Mouse (Mus musculus) cerebellum, adult 11 months (tissue): ENCODE data around the gene Eva1a.

ENCODE experiments used
- DNase-seq: peaks from one replicate; pipeline ENCODE4 v3.0.0; 2022

The Eva1a gene

DNA sequence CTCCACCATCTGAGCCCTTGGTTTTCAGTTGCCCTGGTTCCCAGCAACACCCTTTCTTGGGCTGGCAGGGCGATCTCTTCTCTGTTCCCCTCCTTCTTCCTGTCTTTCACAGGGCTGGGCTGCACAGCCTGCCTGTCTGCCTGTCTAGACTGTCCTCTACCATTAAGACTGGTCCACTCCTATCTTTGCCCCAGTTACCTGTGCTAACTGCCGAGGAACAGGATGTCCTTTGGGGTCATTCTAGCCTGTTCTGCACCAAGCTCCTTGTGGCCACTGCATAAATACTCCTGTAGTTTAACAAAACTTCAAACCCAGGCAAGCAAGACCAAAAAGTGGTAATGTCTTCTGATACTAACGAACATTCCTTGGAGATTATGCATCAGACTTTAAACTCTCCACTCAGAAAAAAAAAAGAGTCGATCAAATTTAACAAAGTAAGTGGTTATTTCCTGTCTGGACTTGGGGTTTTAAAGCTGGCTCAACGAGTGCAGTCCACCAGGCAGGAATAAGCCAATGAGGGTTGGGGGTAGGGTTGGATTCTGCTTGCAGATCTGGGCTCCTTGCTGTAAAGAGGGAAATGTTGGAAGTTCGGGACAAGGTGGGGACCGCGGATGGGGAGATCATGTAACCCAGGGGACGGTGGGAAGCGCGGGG is at the start of gene Eva1a:
Gene Eva1a, plus strand, starts transcription at position 210 of the 654 bp plus-strand sequence.
- no peak for DNase-seq

DNA sequence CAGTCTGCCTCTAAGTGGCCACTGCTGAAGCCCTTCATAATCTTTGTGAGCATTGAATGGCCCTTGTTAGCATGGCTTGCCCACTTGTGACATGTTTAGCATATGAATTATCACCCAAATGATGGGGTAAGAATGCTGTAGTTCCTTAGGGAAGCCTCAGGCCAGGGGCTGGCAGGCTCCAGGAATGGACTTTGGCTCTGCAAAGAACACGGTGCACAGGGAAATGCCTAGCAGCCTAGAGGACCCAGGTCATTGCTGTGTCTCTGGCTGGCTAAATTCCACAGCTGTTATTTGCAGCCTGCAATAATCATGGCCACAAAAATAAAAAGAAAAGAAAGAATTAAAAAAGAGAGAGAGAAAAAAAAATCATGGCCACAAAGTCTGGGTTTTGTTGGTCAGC is 28.5 kb upstream of the Eva1a start:
- no peak for DNase-seq

DNA sequence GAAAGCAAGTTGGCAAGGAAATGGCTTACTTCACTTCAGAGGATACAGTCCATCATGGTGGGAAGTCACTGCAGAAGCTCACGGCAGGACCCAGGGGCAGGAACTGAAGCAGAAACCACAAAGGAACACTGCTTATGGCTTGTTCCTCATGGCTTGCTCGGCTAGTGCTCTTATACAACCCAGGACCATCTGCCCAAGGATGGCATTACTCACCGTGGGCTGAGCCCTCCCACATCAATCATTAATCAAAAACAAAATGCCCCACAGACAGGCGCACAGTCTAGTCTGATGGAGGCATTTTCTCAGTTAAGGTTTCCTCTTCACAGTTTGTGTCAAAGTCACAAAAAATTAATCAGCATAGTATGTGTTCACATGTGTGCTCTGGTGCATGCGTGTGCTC is 19.8 kb upstream of the Eva1a start:
- DNase-seq, result no peak

DNA sequence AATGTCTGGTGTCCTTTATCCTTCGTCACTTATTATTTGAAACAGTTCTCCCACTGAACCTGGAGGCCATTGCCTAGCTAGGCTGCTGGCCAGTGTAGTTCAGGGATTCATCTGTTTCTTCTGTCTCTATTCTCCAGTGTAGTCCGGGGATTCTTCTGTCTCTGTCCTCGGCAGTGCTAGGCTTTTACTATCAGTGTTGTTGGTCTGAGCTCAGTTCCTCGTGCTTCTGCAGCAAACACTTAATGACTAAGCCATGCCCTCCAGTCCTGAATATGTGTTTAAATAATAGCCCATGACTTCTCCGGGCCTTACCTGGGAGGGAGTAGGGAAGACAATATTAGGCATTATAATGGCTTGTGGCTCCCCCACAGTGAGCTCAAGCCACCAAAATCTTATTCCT is 19.3 kb upstream of the Eva1a start:
- DNase-seq, result no peak

- DNase-seq, result no peak
Measured at GRCm38 (mm10) chr6:82029611-82030510, 11.0 kb upstream of the Eva1a start.

DNA sequence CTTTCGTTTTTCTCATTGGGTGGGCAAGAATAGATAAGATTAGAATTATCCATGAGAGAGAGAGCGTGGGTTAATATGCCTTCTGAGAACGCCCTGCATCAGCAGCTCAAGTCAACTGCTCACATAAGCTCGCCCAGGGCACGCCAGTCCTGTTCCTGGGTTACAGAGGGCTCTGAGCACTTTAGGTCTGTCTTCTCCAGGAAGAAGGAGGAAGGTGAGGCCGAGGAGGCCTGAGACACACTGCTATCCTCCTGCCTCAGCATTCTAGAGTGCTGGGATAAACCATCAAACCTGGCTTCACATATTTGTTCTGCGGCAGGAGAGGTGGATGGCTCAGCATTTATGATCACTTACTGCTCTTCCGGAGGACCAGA is 10.3 kb upstream of the Eva1a start:
- no peak for DNase-seq

DNA sequence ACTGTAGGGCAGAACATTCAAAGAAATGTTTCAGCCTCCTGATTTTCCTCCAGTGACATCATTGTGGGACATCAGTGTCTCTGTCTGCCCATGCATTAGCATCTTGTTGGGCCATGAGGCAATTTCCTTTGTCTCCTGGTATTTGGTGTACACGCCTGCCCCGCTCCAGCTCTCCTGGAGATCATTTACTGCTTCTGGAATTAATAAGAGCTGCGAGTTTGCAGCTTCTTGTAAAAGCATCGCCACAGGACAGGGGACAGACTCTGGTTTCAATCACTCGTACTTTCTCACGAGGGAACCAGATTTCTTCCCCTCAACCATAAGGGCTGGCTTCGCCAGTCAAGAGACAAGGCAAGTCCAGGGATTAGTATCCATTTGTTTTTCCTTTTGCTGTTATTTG is 3.6 kb upstream of the Eva1a start:
- DNase-seq, result no peak

DNA sequence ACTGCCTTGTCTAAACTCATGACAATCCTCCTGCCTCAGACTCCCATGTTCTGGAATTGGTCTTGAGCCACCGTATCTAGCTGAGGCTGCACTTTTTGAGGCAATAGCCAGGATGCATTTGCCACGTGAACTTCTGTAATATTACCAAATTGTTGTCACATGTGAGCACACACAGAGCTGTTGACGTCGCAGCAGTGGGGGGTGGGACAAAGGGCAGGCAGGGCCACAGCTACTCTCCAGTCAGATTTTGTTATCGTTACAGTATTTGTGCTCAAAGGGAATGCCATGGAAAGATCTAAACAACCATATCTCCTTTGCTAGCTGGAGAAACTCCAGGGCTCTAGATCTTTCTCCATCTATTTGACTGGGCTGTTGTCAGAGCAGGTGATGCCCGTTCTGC is 1.6 kb upstream of the Eva1a start:
- DNase-seq, result no peak

- DNase-seq, result no peak
Measured at GRCm38 (mm10) chr6:82039968-82040367, 875 bp upstream of the Eva1a start.

DNA sequence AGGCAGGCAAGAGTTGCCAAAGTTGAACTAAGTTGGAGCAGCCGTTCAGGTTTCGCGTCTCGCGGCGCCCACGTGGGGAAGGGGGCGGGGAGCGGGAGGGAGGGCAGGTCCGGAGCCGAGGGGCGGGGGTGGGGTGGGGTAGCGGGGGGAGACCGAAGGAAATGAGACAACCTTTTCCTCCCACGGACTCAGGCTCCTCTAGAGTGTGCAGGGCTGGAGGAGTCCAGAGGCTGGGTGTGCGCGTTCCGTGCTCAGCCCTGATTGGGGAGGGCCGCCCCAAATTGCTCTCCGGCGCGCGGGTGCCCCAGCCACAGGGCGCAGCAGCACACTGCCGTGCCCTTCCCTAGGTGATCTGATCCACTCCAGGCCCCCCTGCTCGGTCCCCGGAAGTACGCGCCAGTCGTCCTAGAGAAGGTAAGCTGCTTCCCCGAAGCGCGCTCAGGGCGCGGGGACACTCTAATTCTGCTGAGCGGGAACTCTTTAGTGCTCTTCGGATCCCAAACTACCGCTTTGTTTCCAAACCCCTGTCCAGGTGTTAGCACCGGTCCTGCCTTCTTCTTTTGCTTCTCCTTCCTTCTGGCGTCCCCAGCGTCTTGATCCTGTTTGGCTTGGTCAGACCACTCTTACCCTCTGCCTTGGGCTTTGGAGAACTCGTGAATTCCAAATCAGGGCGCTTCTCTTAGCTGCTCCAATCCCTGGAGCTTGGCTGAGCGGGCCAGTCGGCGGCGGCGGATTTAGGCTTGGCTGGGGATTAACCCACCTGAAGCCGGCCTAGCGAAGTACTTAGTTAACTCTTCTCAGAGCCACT is 849 bp downstream of the Eva1a start:
- DNase-seq, result no peak

- DNase-seq, result no peak
Measured at GRCm38 (mm10) chr6:82042296-82043125, 1.7 kb downstream of the Eva1a start.

- no peak for DNase-seq
Measured at GRCm38 (mm10) chr6:82043634-82044033, 2.8 kb downstream of the Eva1a start.

DNA sequence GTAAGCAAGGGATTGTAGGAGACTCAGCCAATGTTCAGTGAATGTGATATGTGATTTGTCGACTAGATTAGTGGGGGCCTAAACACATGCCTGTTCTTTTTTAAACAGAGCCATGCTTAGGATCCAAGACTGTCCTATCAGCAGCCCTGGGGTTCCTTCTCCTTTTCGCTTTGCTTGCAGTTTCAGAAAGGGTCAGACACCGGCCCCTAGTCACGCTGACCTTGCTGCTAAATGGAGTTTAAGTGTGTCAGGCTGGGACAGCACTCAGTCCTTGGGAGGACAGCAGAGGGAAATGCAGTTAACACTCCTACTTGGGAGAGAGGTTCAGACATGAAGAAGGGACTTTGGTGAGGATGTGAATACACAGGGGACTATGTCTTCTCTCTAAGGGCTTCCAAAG is 3.7 kb downstream of the Eva1a start:
- no peak for DNase-seq

- no peak for DNase-seq
Measured at GRCm38 (mm10) chr6:82047977-82048376, 7.1 kb downstream of the Eva1a start.

- no peak for DNase-seq
Measured at GRCm38 (mm10) chr6:82050201-82050600, 9.4 kb downstream of the Eva1a start.

GRCm38 (mm10) chr6:82051569-82051968 is 10.7 kb downstream of the Eva1a start:
- DNase-seq, result no peak

DNA sequence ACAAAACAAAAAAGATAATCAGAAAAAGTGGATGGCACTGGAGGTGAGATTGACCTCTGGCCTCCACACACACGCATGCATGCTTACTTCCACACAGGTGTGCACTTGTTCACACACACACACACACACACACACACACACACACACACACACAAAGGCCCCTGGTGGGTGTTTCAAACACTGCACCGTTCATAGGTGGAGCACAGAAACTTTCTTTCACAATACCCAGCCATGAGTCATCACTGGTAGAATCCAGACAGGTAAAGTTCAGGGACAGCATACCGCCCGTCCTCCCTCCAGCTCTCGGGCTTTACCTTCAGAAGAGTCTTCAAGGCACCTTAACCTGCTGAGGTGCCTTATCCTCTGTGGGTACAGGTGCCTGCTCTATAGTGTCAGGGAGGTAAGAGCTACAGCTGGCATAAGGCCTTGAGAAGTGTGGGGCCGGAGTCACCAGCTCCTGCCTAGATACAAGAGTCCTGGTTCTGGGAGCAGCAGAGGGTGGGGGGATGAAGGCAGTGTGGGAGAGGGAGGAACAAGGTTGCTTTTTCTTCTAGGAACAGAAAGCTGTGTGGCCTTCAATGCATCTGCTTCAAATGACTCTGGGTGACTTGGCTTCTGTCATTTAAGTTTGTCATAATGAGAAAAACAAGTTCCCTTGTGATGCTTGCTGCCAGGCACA is 11.3 kb downstream of the Eva1a start:
- no peak for DNase-seq

- DNase-seq, result no peak
Measured at GRCm38 (mm10) chr6:82052726-82053118, 11.9 kb downstream of the Eva1a start.

- no peak for DNase-seq
Measured at GRCm38 (mm10) chr6:82054854-82055253, 14.0 kb downstream of the Eva1a start.

DNA sequence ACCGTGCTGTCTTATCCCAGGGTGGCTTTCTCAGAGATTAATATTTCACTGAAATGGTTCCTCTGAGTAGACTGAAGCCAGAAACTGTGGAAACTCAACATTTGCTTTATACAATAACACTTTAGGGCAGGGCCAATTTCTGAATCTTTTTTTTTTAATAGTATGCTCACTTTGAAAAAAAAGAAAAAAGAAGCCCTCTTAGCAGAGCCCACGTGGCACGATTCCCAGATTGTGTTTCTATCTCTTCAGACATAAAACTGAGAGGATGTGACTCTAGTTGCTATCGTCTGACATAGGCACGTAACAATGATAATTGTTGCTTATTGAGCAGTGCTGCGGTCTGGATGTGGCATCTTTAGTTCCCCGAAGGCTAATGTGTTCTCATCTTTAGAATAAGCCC is 19.1 kb downstream of the Eva1a start:
- no peak for DNase-seq

DNA sequence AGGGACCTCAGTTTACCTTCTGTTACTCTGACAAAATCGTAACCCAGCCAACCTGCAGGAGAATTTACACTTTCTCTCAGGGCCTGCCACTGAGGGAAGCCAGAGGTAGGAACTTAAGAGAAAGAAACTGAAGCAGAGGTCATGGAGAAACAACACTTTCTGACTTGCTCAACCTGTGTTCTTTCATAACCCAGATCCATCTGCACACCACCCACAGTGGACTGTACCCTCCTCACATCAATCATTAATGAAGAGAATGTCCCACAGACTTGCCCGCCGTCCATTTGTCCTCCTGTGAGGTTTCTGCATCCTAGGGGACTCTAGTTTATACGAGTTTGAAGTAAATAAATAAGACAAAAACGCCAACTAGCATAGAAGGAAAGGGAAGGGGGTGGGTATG is 24.4 kb downstream of the Eva1a start:
- no peak for DNase-seq

DNA sequence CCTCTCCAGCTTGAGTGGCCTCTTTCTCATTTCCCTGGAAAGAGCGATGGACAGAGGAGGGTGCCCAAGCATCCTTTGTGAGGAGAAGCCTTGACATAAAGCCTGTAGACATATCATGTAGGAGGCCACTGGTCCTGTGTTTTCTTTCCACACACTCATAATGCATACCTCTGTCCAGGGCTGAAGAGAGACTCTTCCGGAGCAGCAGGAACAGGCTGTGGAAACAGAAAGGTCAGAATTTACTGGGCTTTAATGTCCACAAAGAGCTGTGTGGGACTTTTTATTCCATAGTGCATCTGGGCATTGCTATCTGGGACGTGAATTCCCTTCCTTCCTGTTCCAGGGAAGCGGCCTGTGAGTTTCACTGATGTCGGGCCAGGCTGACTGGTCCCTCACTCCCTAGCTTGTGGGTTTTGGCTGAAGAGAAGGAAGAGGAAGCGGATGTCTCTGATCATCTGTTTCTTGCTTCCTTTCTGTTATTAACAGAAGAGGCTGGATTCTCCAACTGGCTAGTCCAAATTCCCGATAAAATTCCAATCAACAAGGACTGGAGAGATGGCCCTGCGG is 25.8 kb downstream of the Eva1a start:
- DNase-seq, result no peak
